Mouse (Mus musculus) embryo, embryonic 10 days (tissue): ENCODE data around the gene RPS10-NUDT3.
A peak's percentile ranks its signal among the peaks of the same experiment; 100 is the strongest.

Source experiments
- DNase-seq: peaks from one replicate; pipeline ENCODE4 v3.0.0-alpha.2; 2015; ENCODE audit warnings: low spot score

Gene RPS10-NUDT3

GRCm38 (mm10) chr17:27574470-27575115 lies 60.4 kb downstream of the RPS10-NUDT3 start:
- no peak for DNase-seq

GRCm38 (mm10) chr17:27573772-27574320 lies 61.2 kb downstream of the RPS10-NUDT3 start:
- DNase-seq, result no peak

- no peak for DNase-seq
Measured at GRCm38 (mm10) chr17:27571315-27571714, 63.7 kb downstream of the RPS10-NUDT3 start.

GRCm38 (mm10) chr17:27568228-27568627 lies 66.8 kb downstream of the RPS10-NUDT3 start:
- no peak for DNase-seq

GRCm38 (mm10) chr17:27565942-27566267 lies 69.1 kb downstream of the RPS10-NUDT3 start:
- no peak for DNase-seq

- DNase-seq, result peak; percentile 94
Measured at GRCm38 (mm10) chr17:27565163-27565941, 69.7 kb downstream of the RPS10-NUDT3 start, which contains the start of gene AI413582. TSS of gene AI413582 (minus strand) at chr17:27565756.

- DNase-seq, result peak; percentile 62
Measured at GRCm38 (mm10) chr17:27564391-27565162, 70.4 kb downstream of the RPS10-NUDT3 start.

GRCm38 (mm10) chr17:27563771-27564244 lies 71.2 kb downstream of the RPS10-NUDT3 start:
- peak; percentile 40 for DNase-seq

GRCm38 (mm10) chr17:27561809-27562526 lies 73.1 kb downstream of the RPS10-NUDT3 start:
- DNase-seq, result no peak

- no peak for DNase-seq
Measured at GRCm38 (mm10) chr17:27560926-27561480, 74.0 kb downstream of the RPS10-NUDT3 start.

- DNase-seq, result no peak
Measured at GRCm38 (mm10) chr17:27559596-27559995, 75.4 kb downstream of the RPS10-NUDT3 start.

- no peak for DNase-seq
Measured at GRCm38 (mm10) chr17:27558845-27559244, 76.2 kb downstream of the RPS10-NUDT3 start.

- DNase-seq, result no peak
Measured at GRCm38 (mm10) chr17:27557927-27558661, 76.9 kb downstream of the RPS10-NUDT3 start.

GRCm38 (mm10) chr17:27557181-27557926 lies 77.7 kb downstream of the RPS10-NUDT3 start:
- DNase-seq, result peak; percentile 86

GRCm38 (mm10) chr17:27556315-27557011 lies 78.6 kb downstream of the RPS10-NUDT3 start, which contains the start of gene Hmga1:
TSS of gene Hmga1 (plus strand) at chr17:27556497.
- peak; percentile 90 for DNase-seq

- DNase-seq, result peak; percentile 96
Measured at GRCm38 (mm10) chr17:27555512-27556172, 79.4 kb downstream of the RPS10-NUDT3 start.

GRCm38 (mm10) chr17:27555075-27555511 lies 79.9 kb downstream of the RPS10-NUDT3 start:
- DNase-seq, result peak; percentile 90
